Mouse (Mus musculus): Measurements from ENCODE around the gene Cul4b. TPM values are rescaled to one million over a fixed set of nuclear protein-coding genes. Genes with fewer than 3 reads are reported as not detected.
"Not testable (repeated sequence)": the region's sequence is repeated elsewhere in the genome, so short reads cannot be mapped to it uniquely, and the experiment has no call there.

Gene Cul4b
- 33.4 and 37.3 TPM in 2 replicates for total RNA-seq (2014; fragmentation: Nextera tagmentation)
- 72.7 and 79.1 TPM in 2 replicates for total RNA-seq (2017)

GRCm38 (mm10) chrX:38576078-38576477 is at the start of gene Cul4b:
Gene Cul4b, minus strand, starts transcription at chrX:38576196.
- ATAC-seq (replicated peaks; ENCODE audit: low FRiP score, low TSS enrichment, poor library complexity, severe bottlenecking) = peak; percentile 97

GRCm38 (mm10) chrX:38600995-38601369 is 25.0 kb upstream of the Cul4b start:
- peak; percentile 76; the same call in 1 of the 2 replicates for ATAC-seq (replicated peaks; ENCODE audit: low FRiP score, low TSS enrichment, poor library complexity, severe bottlenecking)

GRCm38 (mm10) chrX:38600177-38600994 is 24.4 kb upstream of the Cul4b start, which contains the start of gene Mcts1:
Gene Mcts1, plus strand, starts transcription at chrX:38600578.
- ATAC-seq (replicated peaks; ENCODE audit: low FRiP score, low TSS enrichment, poor library complexity, severe bottlenecking) = peak; percentile 100

GRCm38 (mm10) chrX:38593180-38593889 is 17.3 kb upstream of the Cul4b start:
- ATAC-seq (replicated peaks; ENCODE audit: low FRiP score, low TSS enrichment, poor library complexity, severe bottlenecking) = peak; percentile 87

GRCm38 (mm10) chrX:38591749-38592148 is 15.8 kb upstream of the Cul4b start:
- ATAC-seq (replicated peaks; ENCODE audit: low FRiP score, low TSS enrichment, poor library complexity, severe bottlenecking) = peak; percentile 61

GRCm38 (mm10) chrX:38589827-38590226 is 13.8 kb upstream of the Cul4b start:
- peak; percentile 57; the same call in 1 of the 2 replicates for ATAC-seq (replicated peaks; ENCODE audit: low FRiP score, low TSS enrichment, poor library complexity, severe bottlenecking)

- ATAC-seq (replicated peaks; ENCODE audit: low FRiP score, low TSS enrichment, poor library complexity, severe bottlenecking) = peak; percentile 75
Measured at GRCm38 (mm10) chrX:38583261-38583660, 7.3 kb upstream of the Cul4b start.

- ATAC-seq (replicated peaks; ENCODE audit: low FRiP score, low TSS enrichment, poor library complexity, severe bottlenecking) = no peak
Measured at GRCm38 (mm10) chrX:38581140-38581539, 5.1 kb upstream of the Cul4b start.

- no peak for ATAC-seq (replicated peaks; ENCODE audit: low FRiP score, low TSS enrichment, poor library complexity, severe bottlenecking)
Measured at GRCm38 (mm10) chrX:38566521-38567205, 9.3 kb downstream of the Cul4b start.

- peak; percentile 28; the same call in 1 of the 2 replicates for ATAC-seq (replicated peaks; ENCODE audit: low FRiP score, low TSS enrichment, poor library complexity, severe bottlenecking)
Measured at GRCm38 (mm10) chrX:38565176-38565542, 10.8 kb downstream of the Cul4b start.

- ATAC-seq (replicated peaks; ENCODE audit: low FRiP score, low TSS enrichment, poor library complexity, severe bottlenecking) = peak; percentile 90
Measured at GRCm38 (mm10) chrX:38564542-38565175, 11.3 kb downstream of the Cul4b start.

- ATAC-seq (replicated peaks; ENCODE audit: low FRiP score, low TSS enrichment, poor library complexity, severe bottlenecking) = no peak
Measured at GRCm38 (mm10) chrX:38563941-38564541, 12.0 kb downstream of the Cul4b start.

GRCm38 (mm10) chrX:38553255-38553654 is 22.7 kb downstream of the Cul4b start:
- no peak for ATAC-seq (replicated peaks; ENCODE audit: low FRiP score, low TSS enrichment, poor library complexity, severe bottlenecking)

- ATAC-seq (replicated peaks; ENCODE audit: low FRiP score, low TSS enrichment, poor library complexity, severe bottlenecking) = peak; percentile 47; the same call in 1 of the 2 replicates
Measured at GRCm38 (mm10) chrX:38514556-38514955, 61.4 kb downstream of the Cul4b start.

GRCm38 (mm10) chrX:38504846-38505245 is 71.2 kb downstream of the Cul4b start:
- no peak for ATAC-seq (replicated peaks; ENCODE audit: low FRiP score, low TSS enrichment, poor library complexity, severe bottlenecking)

- not testable (repeated sequence) for ATAC-seq (replicated peaks; ENCODE audit: low FRiP score, low TSS enrichment, poor library complexity, severe bottlenecking)
Measured at GRCm38 (mm10) chrX:38502182-38502581, 73.8 kb downstream of the Cul4b start.

GRCm38 (mm10) chrX:38485464-38485863 is 90.5 kb downstream of the Cul4b start:
- ATAC-seq (replicated peaks; ENCODE audit: low FRiP score, low TSS enrichment, poor library complexity, severe bottlenecking) = not testable (repeated sequence)
